Comparison of ENCODE assay signal across 19 mouse cellular contexts in genomic region chr4:142074060-142074732, GRCm38 (mm10). TPM values are rescaled to one million over a fixed set of nuclear protein-coding genes. Genes with fewer than 3 reads are reported as not detected.
DNase-seq lines count a peak whose midpoint lies in the region; ATAC-seq and TF ChIP-seq lines count a peak whose summit lies in the region.
"Had no signal": no experiment of that assay in that cellular context is flagged by ENCODE, and none has a peak within 500 bp of the region (broad histone marks: within the 10 kb centered on the region; RNA-seq: fewer than 3 reads in every experiment).

No protein-coding gene starts in this region.

- H3K9me3 ChIP-seq in ES-Bruce4 (replicated peaks; ENCODE audit: control insufficient read depth, insufficient read depth, low read length, poor library complexity, severe bottlenecking) = no peaks in the 10 kb centered on the region
- H3K9me3 ChIP-seq: heart, embryonic 10.5 days; hindbrain, embryonic 15.5 days; liver, embryonic 13.5 days had no signal

- peak; percentile 64 for ATAC-seq in granulocyte monocyte progenitor cell, adult 5-6 weeks (replicated peaks; ENCODE audit: poor library complexity, severe bottlenecking)
- ATAC-seq: lung, postnatal 0 days had no signal

- peak overlapping the region; percentile 45 for H3K4me3 ChIP-seq in ES-Bruce4 (ENCODE audit: low read depth, low read length)
- H3K4me3 ChIP-seq: heart, embryonic 10.5 days; hindbrain, embryonic 15.5 days; liver, embryonic 13.5 days had no signal

- no peaks in the 10 kb centered on the region for H3K36me3 ChIP-seq in ES-Bruce4 (ENCODE audit: control insufficient read depth, insufficient read depth, low read length, poor library complexity, severe bottlenecking)
- H3K36me3 ChIP-seq in splenic B cell, adult 2 months (ENCODE audit: control insufficient read depth, insufficient read depth, low read length, poor library complexity, severe bottlenecking) = no peaks in the 10 kb centered on the region
- H3K36me3 ChIP-seq: heart, embryonic 10.5 days; hindbrain, embryonic 15.5 days; liver, embryonic 13.5 days had no signal

- TF ChIP-seq CTCF in ES-Bruce4 (IDR thresholded peaks at IDR 0.05; ENCODE audit: low read depth, low read length) = no peak

- H3K4me1 ChIP-seq in ES-Bruce4 (ENCODE audit: control insufficient read depth, insufficient read depth, low read length) = peaks cover 14% of the 10 kb centered on the region

- intact Hi-C loops in heart, postnatal 14 days (cut with DNase I) = no loop called here

- no peak for TF ChIP-seq EP300 in ES-Bruce4 (IDR thresholded peaks at IDR 0.05; ENCODE audit: insufficient read depth, low read depth, low read length)

- DNase-seq in kidney, postnatal 10 days = peak; percentile 10
- DNase-seq in kidney, adult 8-10 months = no peak
- DNase-seq in splenic B cell, adult 2 months (ENCODE audit: low read depth, low spot score) = peak; percentile 19
- DNase-seq in cerebellum, adult 9-11 months = no peak
- no peak for DNase-seq in heart, postnatal 14 days
- DNase-seq: cerebellum, adult 8-10 months; gastrocnemius, postnatal 14 days; heart, postnatal 36 days; kidney, adult 2 months; kidney, postnatal 4 days; liver, embryonic 13.5 days; right cerebral cortex, postnatal 14 days had no signal

- no peaks in the 10 kb centered on the region for H3K27me3 ChIP-seq in ES-Bruce4 (ENCODE audit: control insufficient read depth, insufficient read depth, low read length, poor library complexity, severe bottlenecking)
- no peaks in the 10 kb centered on the region for H3K27me3 ChIP-seq in splenic B cell, adult 2 months (ENCODE audit: control insufficient read depth, insufficient read depth, low read length, poor library complexity, severe bottlenecking)

- peak overlapping the region; percentile 34 for H3K27ac ChIP-seq in ES-Bruce4 (ENCODE audit: insufficient read depth, low read length)
- H3K27ac ChIP-seq: hindbrain, embryonic 15.5 days had no signal

- no peak for TF ChIP-seq POLR2A in ES-Bruce4 (IDR thresholded peaks at IDR 0.05; ENCODE audit: insufficient read depth, low read length)

- H3K9ac ChIP-seq in ES-Bruce4 (ENCODE audit: low read depth, poor library complexity, severe bottlenecking) = peak overlapping the region; percentile 27; the same call in 1 of the 2 replicates
- H3K9ac ChIP-seq: hindbrain, embryonic 15.5 days; liver, embryonic 13.5 days had no signal

RNA-seq across cellular contexts. Expression of gene Tmem51, which starts 9.9 kb away (rescaled TPM):
- polyA plus RNA-seq in ES-Bruce4 (2011; ENCODE audit: insufficient read depth, insufficient read length, low read depth, missing spikeins) = 16.8 and 18.9 TPM in 2 replicates
- 0.41 TPM in 1 of 2 replicates, not detected in the other for total RNA-seq in granulocyte monocyte progenitor cell, adult 5-6 weeks (2014; fragmentation: Nextera tagmentation)
- total RNA-seq in granulocyte monocyte progenitor cell, adult 5-6 weeks (2017) = 1.1 TPM in 1 of 2 replicates, not detected in the other
- total RNA-seq in heart, postnatal 14 days (2021) = 10 to 100 TPM; 12.0 to 12.7 TPM
- total RNA-seq: MEL had no signal
- polyA plus RNA-seq: C2C12 had no signal

RNA-seq across cellular contexts. Expression of gene Fhad1, which starts 59.3 kb away (rescaled TPM):
- 1.5 and 2.1 TPM in 2 replicates for polyA plus RNA-seq in ES-Bruce4 (2011; ENCODE audit: insufficient read depth, insufficient read length, low read depth, missing spikeins)
- total RNA-seq in granulocyte monocyte progenitor cell, adult 5-6 weeks (2014; fragmentation: Nextera tagmentation) = not detected in 2 replicates
- 0.39 TPM in 1 of 2 replicates, not detected in the other for total RNA-seq in granulocyte monocyte progenitor cell, adult 5-6 weeks (2017)
- total RNA-seq in heart, postnatal 14 days (2021) = under 1 TPM; 0.17 to 0.48 TPM
- total RNA-seq: heart, postnatal 36 days; MEL had no signal

Comparison
In these comparisons a context has a peak if more than half of its experiments do, and no peak if none do; other contexts are left out.
1. DNase-seq: peak in kidney, postnatal 10 days (single experiment) and splenic B cell, adult 2 months (single experiment); none in kidney, adult 8-10 months (0 of 2), cerebellum, adult 9-11 months (single experiment) and heart, postnatal 14 days (0 of 2).
2. RNA of gene Tmem51, which starts 9.9 kb away (total RNA-seq): 12.0 to 12.7 TPM in heart, postnatal 14 days; 0.41 to 1.1 TPM in granulocyte monocyte progenitor cell, adult 5-6 weeks; every median in the first group is over 4 times any median in the second.